Mouse (Mus musculus) forebrain, embryonic 11.5 days (tissue): ENCODE measurements around the gene Fam222a. TPM values are rescaled to one million over a fixed set of nuclear protein-coding genes. Genes with fewer than 3 reads are reported as not detected.
A peak's percentile ranks its signal among the peaks of the same experiment; 100 is the strongest.

Experiments
- ATAC-seq: fragments of 200-750 bp; cut with Nextera tagmentation; replicated peaks from 2 replicates; pipeline ENCODE4 v1.8.0; 2017; ENCODE audit warnings: moderate TSS enrichment; ENCODE audit not compliant: low FRiP score
- DNase-seq: peaks from one replicate; pipeline ENCODE4 v3.0.0-alpha.2; 2017; ENCODE audit warnings: low spot score
- H3K27ac ChIP-seq: fragments of 300-500 bp; sonication (generic); 2 replicates; pipeline ENCODE4 v1.5.1; 2014; ENCODE audit warnings: low read depth, low read length
- H3K27me3 ChIP-seq: fragments of 300-500 bp; sonication (generic); 2 replicates; pipeline ENCODE4 v1.6.1; 2014; ENCODE audit warnings: mild to moderate bottlenecking, low read length, mixed read lengths; ENCODE audit not compliant: control insufficient read depth, insufficient read depth
- H3K36me3 ChIP-seq: fragments of 300-500 bp; sonication (generic); 2 replicates; pipeline ENCODE4 v1.6.1; 2014; ENCODE audit warnings: mild to moderate bottlenecking, low read length, moderate library complexity, mixed read lengths; ENCODE audit not compliant: control insufficient read depth, insufficient read depth
- H3K4me1 ChIP-seq: fragments of 300-500 bp; sonication (generic); replicated peaks from 2 replicates; pipeline ENCODE4 v1.6.1; 2014; ENCODE audit warnings: low read length, mixed read lengths; ENCODE audit not compliant: control insufficient read depth, insufficient read depth
- H3K4me2 ChIP-seq: fragments of 300-500 bp; sonication (generic); 2 replicates; pipeline ENCODE4 v1.6.1; 2014; ENCODE audit warnings: low read depth, mild to moderate bottlenecking, low read length, moderate library complexity, mixed read lengths; ENCODE audit not compliant: severe bottlenecking
- H3K4me3 ChIP-seq: fragments of 300-500 bp; sonication (generic); 2 replicates; pipeline ENCODE4 v1.5.1; 2014; ENCODE audit warnings: low read depth, low read length
- H3K9ac ChIP-seq: fragments of 300-500 bp; sonication (generic); 2 replicates; pipeline ENCODE4 v1.6.1; 2014; ENCODE audit warnings: low read length
- H3K9me3 ChIP-seq: fragments of 300-500 bp; sonication (generic); 2 replicates; pipeline ENCODE4 v1.6.1; 2016; ENCODE audit warnings: low read length, mixed read lengths; ENCODE audit not compliant: control insufficient read depth
- WGBS: fragments of 180-500 bp; shearing (Covaris S2); extraction: QIAGEN DNeasy Blood & Tissue Kit; methylation state at CpG from one replicate; pipeline ENCODE4 v1.1.7; 2014; 5-methylcytosine and 5-hydroxymethylcytosine counted together
- polyA plus RNA-seq: library from polyadenylated mRNA; unstranded; fragments of >200 nt; fragmentation: Nextera tagmentation; extraction: Ambion mirVana; gene quantifications from 2 replicates; pipeline ENCODE4 v1.2.1, GENCODE M21; 2014

Gene Fam222a
- polyA plus RNA-seq, 1 experiment from 2014 or later: 9.4 TPM

DNA sequence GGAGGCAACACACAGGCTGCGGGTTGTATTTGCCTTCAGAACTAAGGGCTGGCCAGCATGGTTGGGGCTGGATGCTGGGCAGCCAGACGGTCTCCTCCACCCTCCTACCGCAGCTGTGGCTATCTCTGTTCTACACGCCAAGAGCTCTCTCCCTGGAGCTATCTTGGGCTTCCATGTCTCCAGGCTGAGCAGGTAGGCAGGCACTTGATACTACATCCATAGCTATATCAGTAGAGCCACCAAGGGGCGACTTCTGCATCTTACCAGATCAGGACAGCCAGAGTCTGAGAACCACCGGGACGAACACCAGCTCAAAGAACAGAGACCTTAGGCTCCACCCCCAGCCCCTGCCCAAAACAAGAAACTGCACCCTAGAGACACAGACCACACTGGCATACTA is 47.0 kb downstream of the Fam222a start:
- 66% methylated on average over 7 of the region's 7 CpGs for WGBS
- Histone ChIP-seq H3K27ac (no peak overlapping the region), H3K9ac (no peak overlapping the region), H3K27me3 (no peaks in the 10 kb centered on the region), H3K4me1 (no peaks in the 10 kb centered on the region; the same call in 1 of the 2 replicates), H3K4me2 (no peak overlapping the region), H3K9me3 (no peaks in the 10 kb centered on the region), H3K4me3 (no peak overlapping the region), H3K36me3 (no peaks in the 10 kb centered on the region)
- ATAC-seq: no peak
- DNase-seq: no peak

DNA sequence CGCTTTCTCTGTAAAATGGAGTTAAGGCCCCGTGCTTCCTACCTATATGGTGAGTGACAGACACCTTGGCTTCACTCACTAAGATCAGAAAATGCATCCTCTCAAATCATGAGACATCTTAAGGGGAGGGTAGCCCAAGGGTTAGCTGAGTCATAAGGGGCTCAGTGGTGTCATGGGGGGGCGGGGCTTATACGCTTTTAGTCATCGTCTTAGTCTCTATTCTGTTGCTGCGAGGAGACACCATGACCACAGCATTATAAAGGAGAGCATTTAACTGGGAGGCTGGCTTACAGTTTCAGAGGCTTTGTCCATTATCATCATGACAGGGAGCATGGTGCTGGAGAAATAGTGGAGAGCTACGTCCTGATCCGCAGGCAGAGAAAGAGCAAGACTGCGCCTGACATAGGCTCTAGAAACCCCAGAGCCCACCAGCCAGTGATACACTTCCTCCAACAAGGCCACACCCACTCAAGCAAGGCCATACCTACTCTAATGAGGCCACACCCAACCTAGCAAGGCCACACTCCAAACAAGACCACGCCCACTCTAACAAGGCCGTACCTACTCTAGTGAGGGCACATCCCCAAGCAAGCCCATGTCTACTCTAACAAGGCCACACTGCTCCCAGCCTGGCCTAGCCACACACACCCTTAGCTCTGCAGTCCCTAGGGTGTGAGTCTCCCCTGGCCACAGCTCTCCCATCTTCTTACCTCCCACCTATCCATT is 48.7 kb downstream of the Fam222a start:
- H3K4me3 ChIP-seq: no peak overlapping the region
- no peak overlapping the region for H3K9ac ChIP-seq
- H3K36me3 ChIP-seq: no peaks in the 10 kb centered on the region
- no peak overlapping the region for H3K27ac ChIP-seq
- no peaks in the 10 kb centered on the region for H3K9me3 ChIP-seq
- ATAC-seq (no peak), DNase-seq (no peak)
- WGBS: 87% methylated on average over 11 of the region's 11 CpGs
- no peak overlapping the region for H3K4me2 ChIP-seq
- H3K27me3 ChIP-seq: no peaks in the 10 kb centered on the region; the same call in 1 of the 2 replicates
- H3K4me1 ChIP-seq: no peaks in the 10 kb centered on the region; the same call in 1 of the 2 replicates

DNA sequence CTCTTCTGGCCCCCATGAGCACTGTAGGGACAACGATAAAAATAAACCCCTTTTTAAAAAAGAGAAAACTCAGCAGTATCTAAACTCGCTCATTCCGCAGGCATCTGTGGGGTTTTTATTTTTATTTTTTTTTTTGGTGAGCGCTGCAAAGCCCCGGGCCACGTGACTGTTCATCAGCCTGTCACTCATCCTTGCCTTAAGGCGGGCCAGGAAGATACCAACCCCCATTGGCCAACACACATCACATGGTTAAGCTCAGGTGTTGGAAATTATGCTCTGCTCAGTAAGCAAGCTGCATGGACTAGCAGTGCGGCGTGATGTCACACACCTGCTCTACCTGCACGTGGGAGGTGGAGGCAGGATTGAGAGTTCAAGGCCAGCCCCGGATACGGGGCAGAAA is 50.0 kb downstream of the Fam222a start:
- WGBS: 85% methylated on average over 12 of the region's 12 CpGs
- Histone ChIP-seq H3K36me3 (no peaks in the 10 kb centered on the region), H3K4me1 (no peaks in the 10 kb centered on the region), H3K27me3 (no peaks in the 10 kb centered on the region; the same call in 1 of the 2 replicates), H3K27ac (no peak overlapping the region), H3K4me2 (no peak overlapping the region), H3K4me3 (no peak overlapping the region), H3K9me3 (no peaks in the 10 kb centered on the region), H3K9ac (no peak overlapping the region)
- ATAC-seq (no peak), DNase-seq (no peak)

DNA sequence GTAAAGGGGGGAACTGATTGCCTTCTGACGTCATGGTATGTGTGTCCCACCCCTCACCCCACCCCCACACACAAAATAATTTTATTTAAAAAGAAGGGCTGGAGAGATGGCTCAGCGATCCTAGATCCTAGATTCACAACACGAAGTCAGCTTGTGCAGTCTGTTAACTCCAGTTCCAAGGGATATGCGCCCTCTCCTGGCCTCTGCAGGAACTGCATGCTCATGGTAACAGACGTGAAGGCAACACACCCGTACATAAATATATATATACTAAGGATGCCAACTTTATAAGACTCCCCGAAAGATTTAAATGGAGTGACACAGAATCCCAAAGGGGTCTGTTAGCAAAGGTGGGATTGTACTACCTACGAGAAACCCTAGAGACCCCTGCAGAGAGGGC is 51.0 kb downstream of the Fam222a start:
- Histone ChIP-seq H3K9ac (no peak overlapping the region), H3K9me3 (no peaks in the 10 kb centered on the region), H3K27ac (no peak overlapping the region), H3K36me3 (no peaks in the 10 kb centered on the region), H3K4me2 (no peak overlapping the region), H3K27me3 (no peaks in the 10 kb centered on the region; the same call in 1 of the 2 replicates), H3K4me3 (no peak overlapping the region), H3K4me1 (no peaks in the 10 kb centered on the region)
- DNase-seq: peak; percentile 91
- peak; percentile 28; the same call in 1 of the 2 replicates for ATAC-seq
- 26% methylated on average over 8 of the region's 8 CpGs for whole genome bisulfite sequencing

DNA sequence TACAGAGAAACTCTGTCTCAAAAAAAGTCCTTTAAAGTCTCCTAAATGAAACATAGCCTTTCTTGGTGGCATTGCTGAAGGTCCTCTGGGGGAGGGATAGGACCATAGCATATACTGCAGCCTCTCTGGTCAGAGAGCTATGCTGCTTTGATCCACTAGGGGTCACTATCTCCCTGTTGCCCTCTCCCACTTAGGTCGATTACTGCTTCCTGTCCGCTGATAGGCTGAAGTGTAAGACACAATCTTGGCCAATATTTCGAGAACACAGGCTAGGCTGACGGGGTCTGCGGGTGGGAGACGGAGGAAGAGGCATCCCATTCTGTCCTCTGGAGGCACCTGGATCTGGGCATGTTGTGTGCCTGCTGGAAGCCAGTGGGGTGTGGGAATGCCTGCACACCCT is 52.5 kb downstream of the Fam222a start:
- Histone ChIP-seq H3K27ac (no peak overlapping the region), H3K27me3 (no peaks in the 10 kb centered on the region; the same call in 1 of the 2 replicates), H3K4me1 (no peaks in the 10 kb centered on the region), H3K36me3 (no peaks in the 10 kb centered on the region), H3K9me3 (no peaks in the 10 kb centered on the region), H3K4me2 (no peak overlapping the region), H3K4me3 (no peak overlapping the region), H3K9ac (no peak overlapping the region)
- ATAC-seq (no peak), DNase-seq (no peak)
- WGBS: 45% methylated on average over 6 of the region's 6 CpGs

DNA sequence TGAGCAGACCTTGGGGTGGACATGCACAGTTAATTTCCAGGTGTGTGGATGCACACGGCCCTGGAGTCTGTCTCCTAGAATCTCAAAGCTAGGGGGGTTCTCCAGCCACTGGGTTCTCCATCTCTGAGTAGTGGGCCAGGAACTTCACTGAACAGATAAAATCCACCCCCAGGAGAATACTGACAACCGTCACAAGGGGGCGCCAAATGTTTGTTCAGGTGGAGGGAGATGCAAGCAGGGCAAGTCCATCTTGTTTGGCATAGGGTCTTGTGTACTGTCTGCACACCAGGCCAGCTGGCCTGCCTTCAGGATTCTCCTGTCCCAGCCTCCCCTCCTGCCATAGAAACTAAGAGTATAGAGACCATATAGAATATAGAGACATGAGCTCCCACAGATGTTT is 57.8 kb downstream of the Fam222a start:
- Histone ChIP-seq H3K27ac (no peak overlapping the region), H3K9ac (no peak overlapping the region), H3K9me3 (no peaks in the 10 kb centered on the region), H3K27me3 (no peaks in the 10 kb centered on the region; the same call in 1 of the 2 replicates), H3K4me3 (no peak overlapping the region), H3K4me1 (no peaks in the 10 kb centered on the region), H3K4me2 (no peak overlapping the region), H3K36me3 (no peaks in the 10 kb centered on the region)
- DNase-seq: peak; percentile 84
- WGBS: 21% methylated on average over 3 of the region's 3 CpGs
- ATAC-seq: no peak

DNA sequence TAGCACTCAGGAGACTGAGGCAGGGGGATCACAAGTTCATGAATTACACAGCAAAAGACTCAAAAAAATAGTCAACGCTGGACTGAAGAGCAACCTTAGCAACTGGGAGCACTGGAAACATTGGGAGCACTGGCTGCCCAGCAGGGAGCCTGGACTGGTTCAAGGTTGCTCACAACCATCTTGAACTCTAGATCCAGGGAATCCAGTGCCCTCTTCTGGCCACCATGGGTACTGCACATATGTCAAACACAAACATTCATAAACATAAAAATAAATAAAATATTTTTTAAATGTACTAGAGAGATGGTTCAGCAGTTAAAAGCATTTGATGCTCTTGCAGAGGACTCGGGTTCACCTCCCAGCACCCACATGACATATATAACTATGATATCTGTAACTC is 63.5 kb downstream of the Fam222a start:
- ATAC-seq (no peak), DNase-seq (no peak)
- Histone ChIP-seq H3K27ac (no peak overlapping the region), H3K9me3 (no peaks in the 10 kb centered on the region), H3K9ac (no peak overlapping the region), H3K36me3 (no peaks in the 10 kb centered on the region), H3K4me2 (no peak overlapping the region), H3K4me3 (no peak overlapping the region), H3K4me1 (no peaks in the 10 kb centered on the region), H3K27me3 (no peaks in the 10 kb centered on the region)
- WGBS: 52% methylated on average over 2 of the region's 2 CpGs

DNA sequence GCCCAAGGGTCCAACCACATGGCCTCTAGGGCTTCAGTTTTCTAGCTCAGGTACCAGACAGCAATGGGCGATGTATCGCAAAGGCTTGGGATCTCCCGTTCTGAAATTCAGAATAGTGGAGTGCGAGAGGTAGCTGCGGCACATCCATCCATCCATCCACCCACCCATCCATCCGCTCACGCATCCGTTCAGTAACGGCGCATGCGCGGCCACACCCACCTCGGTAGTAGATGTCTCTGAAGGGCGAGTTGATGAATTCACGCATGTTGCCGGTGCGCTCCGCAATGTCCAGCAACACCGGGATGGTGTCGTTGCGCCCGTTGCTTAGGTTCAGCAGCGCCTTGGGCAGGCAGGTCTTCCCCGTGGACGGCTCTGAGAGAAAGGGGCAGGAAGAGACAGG is 68.3 kb downstream of the Fam222a start:
- 77% methylated on average over 25 of the region's 25 CpGs for WGBS
- no peak for DNase-seq
- H3K36me3 ChIP-seq: no peaks in the 10 kb centered on the region
- H3K4me1 ChIP-seq: peaks cover 2% of the 10 kb centered on the region; the same call in 1 of the 2 replicates
- H3K4me3 ChIP-seq: no peak overlapping the region
- peaks cover 6% of the 10 kb centered on the region; the same call in 1 of the 2 replicates for H3K27me3 ChIP-seq
- ATAC-seq: no peak
- H3K9me3 ChIP-seq: no peaks in the 10 kb centered on the region
- H3K4me2 ChIP-seq: no peak overlapping the region
- H3K9ac ChIP-seq: no peak overlapping the region
- H3K27ac ChIP-seq: no peak overlapping the region
